Mouse (Mus musculus) thymus, postnatal 0 days (tissue): ENCODE results near the gene Fam57b. TPM values are rescaled to one million over a fixed set of nuclear protein-coding genes. Genes with fewer than 3 reads are reported as not detected.

ENCODE experiments used
- DNase-seq: peaks from one replicate; pipeline ENCODE4 v3.0.0-alpha.2; 2015; ENCODE audit warnings: low spot score
- polyA plus RNA-seq: library from polyadenylated mRNA; unstranded; fragments of >200 nt; fragmentation: Nextera tagmentation; extraction: Ambion mirVana; gene quantifications from 2 replicates; pipeline ENCODE4 v1.2.1, GENCODE M21; 2015

Gene Fam57b
- polyA plus RNA-seq, 1 experiment from 2014 or later, result 0.20 TPM

GRCm38 (mm10) chr7:126823202-126823711 lies 25.8 kb downstream of the Fam57b start:
- DNase-seq, result no peak

- no peak for DNase-seq
These were observed 26.5 kb downstream of the Fam57b start for GRCm38 (mm10) chr7:126823940-126824339.

GRCm38 (mm10) chr7:126825403-126825802 lies 27.9 kb downstream of the Fam57b start:
- DNase-seq, result peak; percentile 38

- no peak for DNase-seq
These were observed 28.5 kb downstream of the Fam57b start for GRCm38 (mm10) chr7:126825952-126826351.

GRCm38 (mm10) chr7:126831539-126831938 lies 34.1 kb downstream of the Fam57b start, which contains the start of gene 4930451I11Rik:
Gene 4930451I11Rik, minus strand, starts transcription at chr7:126831639.
- DNase-seq, result no peak

- peak; percentile 87 for DNase-seq
These were observed 34.6 kb downstream of the Fam57b start for GRCm38 (mm10) chr7:126832036-126832598.

GRCm38 (mm10) chr7:126833294-126833693 lies 35.8 kb downstream of the Fam57b start:
- no peak for DNase-seq

GRCm38 (mm10) chr7:126843276-126843675 lies 45.8 kb downstream of the Fam57b start:
- DNase-seq, result no peak

- no peak for DNase-seq
These were observed 48.0 kb downstream of the Fam57b start for GRCm38 (mm10) chr7:126845516-126845915.

GRCm38 (mm10) chr7:126847116-126847420 lies 49.6 kb downstream of the Fam57b start, which contains the start of gene Doc2a:
Gene Doc2a, plus strand, starts transcription at chr7:126847416.
- DNase-seq, result no peak

GRCm38 (mm10) chr7:126847421-126848398 lies 50.2 kb downstream of the Fam57b start:
- no peak for DNase-seq

GRCm38 (mm10) chr7:126848794-126849193 lies 51.3 kb downstream of the Fam57b start:
- DNase-seq, result no peak

- no peak for DNase-seq
These were observed 52.7 kb downstream of the Fam57b start for GRCm38 (mm10) chr7:126850161-126850560.

GRCm38 (mm10) chr7:126851192-126851591 lies 53.7 kb downstream of the Fam57b start:
- DNase-seq, result no peak

GRCm38 (mm10) chr7:126853454-126853853 lies 56.0 kb downstream of the Fam57b start:
- no peak for DNase-seq

GRCm38 (mm10) chr7:126855641-126856040 lies 58.2 kb downstream of the Fam57b start:
- DNase-seq, result no peak

- peak; percentile 73 for DNase-seq
These were observed 59.4 kb downstream of the Fam57b start for GRCm38 (mm10) chr7:126856741-126857420.

- no peak for DNase-seq
These were observed 63.5 kb downstream of the Fam57b start for GRCm38 (mm10) chr7:126860987-126861386.

- peak; percentile 92 for DNase-seq
These were observed 64.1 kb downstream of the Fam57b start, which contains the start of gene Hirip3 for GRCm38 (mm10) chr7:126861429-126862130. Gene Hirip3, plus strand, starts transcription at chr7:126861972.

- peak; percentile 94 for DNase-seq
These were observed 64.8 kb downstream of the Fam57b start, which contains the start of gene Ino80e for GRCm38 (mm10) chr7:126862147-126862784. Gene Ino80e, minus strand, starts transcription at chr7:126862377.
